Mouse (Mus musculus) CH12.LX (cell line): ENCODE data around the gene 4930469K13Rik. TPM values are rescaled to one million over a fixed set of nuclear protein-coding genes. Genes with fewer than 3 reads are reported as not detected.
A peak's percentile ranks its signal among the peaks of the same experiment; 100 is the strongest.

Source experiments
- DNase-seq: peaks from one replicate; pipeline ENCODE4 v3.0.0-alpha.2; 2013; ENCODE audit errors: extremely low read depth
- H3K27ac ChIP-seq: 2 replicates; pipeline ENCODE4 v1.5.1; 2012; ENCODE audit warnings: low read depth, mild to moderate bottlenecking, control low read depth, moderate library complexity; ENCODE audit not compliant: insufficient read depth
- H3K27me3 ChIP-seq: replicated peaks from 2 replicates; pipeline ENCODE3; 2012; ENCODE audit warnings: inconsistent platforms
- H3K36me3 ChIP-seq, 2 experiments: replicated peaks in 1 of 2; 2 replicates each; pipeline versions ENCODE3 to v1.6.1; 2012; ENCODE audit warnings: inconsistent platforms in 1 of 2, low read length in 1 of 2, mild to moderate bottlenecking in 1 of 2, mixed read lengths in 1 of 2, moderate library complexity in 1 of 2; ENCODE audit not compliant: control insufficient read depth in 1 of 2, insufficient read depth in 1 of 2
- H3K4me1 ChIP-seq, 2 experiments: 2 replicates each; pipeline ENCODE4 v1.6.1; 2012; ENCODE audit warnings: inconsistent platforms in 1 of 2, moderate library complexity in 1 of 2; ENCODE audit not compliant: insufficient read depth in 2 of 2, control insufficient read depth in 1 of 2
- H3K4me2 ChIP-seq: 2 replicates; pipeline ENCODE4 v1.6.1; 2012; ENCODE audit warnings: low read depth, mild to moderate bottlenecking, control low read depth; ENCODE audit not compliant: poor library complexity, insufficient read depth, severe bottlenecking
- H3K4me3 ChIP-seq, 3 experiments: fragments of 150-350 bp in 1 of 3; sonication (generic) in 1 of 3; replicated peaks in 1 of 3; 2 replicates each; pipeline versions ENCODE3 to v1.5.1; 2011 to 2012; ENCODE audit warnings: low read depth in 2 of 3, low read length in 2 of 3, mild to moderate bottlenecking in 2 of 3, moderate library complexity in 2 of 3, control low read depth in 1 of 3, improper control_type of control experiment in 1 of 3, inconsistent platforms in 1 of 3, mixed read lengths in 1 of 3; ENCODE audit not compliant: poor library complexity in 1 of 3
- H3K79me2 ChIP-seq: replicated peaks from 2 replicates; pipeline ENCODE4 v1.6.1; 2012; ENCODE audit warnings: mild to moderate bottlenecking, moderate library complexity; ENCODE audit not compliant: control insufficient read depth, poor library complexity, insufficient read depth, severe bottlenecking; ENCODE audit errors: extremely low read depth
- H3K9ac ChIP-seq: 2 replicates; pipeline ENCODE4 v1.6.1; 2012; ENCODE audit warnings: low read depth, mild to moderate bottlenecking, control low read depth, moderate library complexity; ENCODE audit not compliant: insufficient read depth
- H3K9me3 ChIP-seq: replicated peaks from 2 replicates; pipeline ENCODE3; 2012; ENCODE audit warnings: low read length, inconsistent platforms, mixed read lengths
- CTCF ChIP-seq, 2 experiments: IDR thresholded peaks in 1 of 2; conservative IDR thresholded peaks in 1 of 2; 2 replicates each; pipeline ENCODE4 v1.5.1; 2011 to 2012; ENCODE audit warnings: low read depth in 2 of 2, low read length in 2 of 2, improper control_type of control experiment in 1 of 2, inconsistent platforms in 1 of 2, mild to moderate bottlenecking in 1 of 2, moderate library complexity in 1 of 2
- E2F4 ChIP-seq: IDR thresholded peaks from 2 replicates; pipeline ENCODE4 v1.6.1; 2011; ENCODE audit warnings: low read depth, low read length, improper control_type of control experiment; ENCODE audit not compliant: insufficient replicate concordance
- ELF1 ChIP-seq: IDR thresholded peaks from 2 replicates; pipeline ENCODE4 v1.6.1; 2014; ENCODE audit warnings: low read depth, mild to moderate bottlenecking, inconsistent platforms, low read length, improper control_type of control experiment
- MAZ ChIP-seq: IDR thresholded peaks from 2 replicates; pipeline ENCODE4 v1.6.1; 2012; ENCODE audit warnings: low read depth, mild to moderate bottlenecking, inconsistent platforms, low read length, improper control_type of control experiment, moderate library complexity
- MYC ChIP-seq: IDR thresholded peaks from 2 replicates; pipeline ENCODE4 v1.6.1; 2011; ENCODE audit warnings: low read depth, mild to moderate bottlenecking, improper control_type of control experiment, low read length
- NRF1 ChIP-seq: IDR thresholded peaks from 2 replicates; pipeline ENCODE4 v1.6.1; 2014; ENCODE audit warnings: low read depth, mild to moderate bottlenecking, inconsistent platforms, low read length, improper control_type of control experiment, moderate library complexity
- POLR2A ChIP-seq: IDR thresholded peaks from 2 replicates; pipeline ENCODE4 v1.6.1; 2011; ENCODE audit warnings: low read depth, mild to moderate bottlenecking, improper control_type of control experiment, low read length
- POLR2AphosphoS2 ChIP-seq: IDR thresholded peaks from 2 replicates; pipeline ENCODE4 v1.6.1; 2011; ENCODE audit warnings: low read depth, low read length, improper control_type of control experiment
- RAD21 ChIP-seq: IDR thresholded peaks from 2 replicates; pipeline ENCODE4 v1.6.1; 2011; ENCODE audit warnings: low read depth, mild to moderate bottlenecking, low read length, improper control_type of control experiment, moderate library complexity
- RCOR1 ChIP-seq: conservative IDR thresholded peaks from 2 replicates; pipeline ENCODE4 v1.6.1; 2012; ENCODE audit warnings: low read depth, mild to moderate bottlenecking, inconsistent platforms, low read length, improper control_type of control experiment
- SIN3A ChIP-seq: IDR thresholded peaks from 2 replicates; pipeline ENCODE4 v1.6.1; 2012; ENCODE audit warnings: low read length, improper control_type of control experiment, inconsistent platforms
- USF1 ChIP-seq: IDR thresholded peaks from 2 replicates; pipeline ENCODE4 v1.6.1; 2014; ENCODE audit warnings: low read depth, mild to moderate bottlenecking, inconsistent platforms, low read length, improper control_type of control experiment
- USF2 ChIP-seq: conservative IDR thresholded peaks from 2 replicates; pipeline ENCODE4 v1.6.1; 2011; ENCODE audit warnings: low read depth, low read length, improper control_type of control experiment
- ZKSCAN1 ChIP-seq: IDR thresholded peaks from 2 replicates; pipeline ENCODE4 v1.6.1; 2012; ENCODE audit warnings: low read depth, inconsistent platforms, low read length, improper control_type of control experiment, borderline replicate concordance
- ZMIZ1 ChIP-seq: IDR thresholded peaks from 2 replicates; pipeline ENCODE4 v1.6.1; 2012; ENCODE audit warnings: low read depth, mild to moderate bottlenecking, inconsistent platforms, low read length, improper control_type of control experiment
- dilution Hi-C: fragments of 300-500 bp; cut with MboI; formaldehyde crosslinking; loops from 2 replicates; pipeline ENCODE4 v1.14.3; 2020; ENCODE audit warnings: low sequenced_read_pairs; ENCODE audit not compliant: extremely low pct_unique_long_range_greater_than_20kb, extremely low pct_ligation_motif_present
- in situ Hi-C: fragments of 300-500 bp; cut with MboI; formaldehyde crosslinking; loops from 3 replicates; pipeline ENCODE4 v1.14.3; 2019; ENCODE audit warnings: low sequenced_read_pairs, low pct_ligation_motif_present, low pct_unique_long_range_greater_than_20kb, mixed read lengths
- polyA plus RNA-seq: library from polyadenylated mRNA; unstranded; fragments of >175 nt; gene quantifications from 2 replicates; pipeline ENCODE4 v1.2.1, GENCODE M21; 2012; ENCODE audit warnings: low read depth; ENCODE audit not compliant: insufficient read length
- total RNA-seq, 2 experiments: library from RNA; depleted of rRNA; stranded (reverse); fragments of 300-350 nt in 1 of 2; fragments of >200 nt in 1 of 2; gene quantifications; 2 replicates each; pipeline ENCODE4 v1.2.3; 2012 to 2014

4930469K13Rik gene
- total and polyA plus RNA-seq, 3 experiments: not detected

GRCm38 (mm10) chr11:33943565-33943964 is 154.8 kb downstream of the 4930469K13Rik start:
- TF ChIP-seq ZMIZ1: no peak
- no peak for TF ChIP-seq MYC
- no peak for TF ChIP-seq RCOR1
- no peak for TF ChIP-seq ZKSCAN1
- TF ChIP-seq USF2: no peak
- no peak for TF ChIP-seq USF1
- TF ChIP-seq SIN3A: no peak
- in situ Hi-C loops: no loop called here

GRCm38 (mm10) chr11:33939456-33940113 is 158.8 kb downstream of the 4930469K13Rik start:
- H3K27me3 ChIP-seq: no peaks in the 10 kb centered on the region
- dilution Hi-C loops (no loop called here), in situ Hi-C loops (no loop called here)
- H3K27ac ChIP-seq: no peak overlapping the region
- H3K9ac ChIP-seq: no peak overlapping the region
- peaks cover 3 to 9% of the 10 kb centered on the region in 2 experiments; a peak in 2 of 4 replicates for H3K4me1 ChIP-seq
- no peak for DNase-seq
- no peaks in the 10 kb centered on the region for H3K79me2 ChIP-seq
- no peaks in the 10 kb centered on the region for H3K9me3 ChIP-seq
- H3K4me2 ChIP-seq: no peak overlapping the region
- H3K36me3 ChIP-seq: no peaks in the 10 kb centered on the region
- H3K4me3 ChIP-seq: no peak overlapping the region
- TF ChIP-seq POLR2AphosphoS2 (no peak), RAD21 (peak; percentile 13), CTCF (conservative IDR thresholded peaks at IDR 0.05 in 1 of 2, IDR thresholded peaks at IDR 0.05 in 1 of 2; ENCODE audit: low read depth in 2 of 2, low read length in 2 of 2) (peak in 1 of 2 experiments; percentile 33; a peak in 2 of 4 replicates), NRF1 (no peak)
- TF ChIP-seq, all 38 proteins: peak for 2

More at GRCm38 (mm10) chr11:33943565-33943964, 154.8 kb downstream of the 4930469K13Rik start:
- no peak for DNase-seq
- no peaks in the 10 kb centered on the region for H3K79me2 ChIP-seq
- no peaks in the 10 kb centered on the region for H3K9me3 ChIP-seq
- H3K4me2 ChIP-seq: no peak overlapping the region
- H3K4me3 ChIP-seq: no peak overlapping the region
- dilution Hi-C loops: no loop called here
- no peaks in the 10 kb centered on the region for H3K27me3 ChIP-seq
- no peak overlapping the region for H3K9ac ChIP-seq
- peaks cover 4 to 9% of the 10 kb centered on the region in 2 experiments; a peak in 2 of 4 replicates for H3K4me1 ChIP-seq
- H3K27ac ChIP-seq: no peak overlapping the region
- no peaks in the 10 kb centered on the region for H3K36me3 ChIP-seq

DNA sequence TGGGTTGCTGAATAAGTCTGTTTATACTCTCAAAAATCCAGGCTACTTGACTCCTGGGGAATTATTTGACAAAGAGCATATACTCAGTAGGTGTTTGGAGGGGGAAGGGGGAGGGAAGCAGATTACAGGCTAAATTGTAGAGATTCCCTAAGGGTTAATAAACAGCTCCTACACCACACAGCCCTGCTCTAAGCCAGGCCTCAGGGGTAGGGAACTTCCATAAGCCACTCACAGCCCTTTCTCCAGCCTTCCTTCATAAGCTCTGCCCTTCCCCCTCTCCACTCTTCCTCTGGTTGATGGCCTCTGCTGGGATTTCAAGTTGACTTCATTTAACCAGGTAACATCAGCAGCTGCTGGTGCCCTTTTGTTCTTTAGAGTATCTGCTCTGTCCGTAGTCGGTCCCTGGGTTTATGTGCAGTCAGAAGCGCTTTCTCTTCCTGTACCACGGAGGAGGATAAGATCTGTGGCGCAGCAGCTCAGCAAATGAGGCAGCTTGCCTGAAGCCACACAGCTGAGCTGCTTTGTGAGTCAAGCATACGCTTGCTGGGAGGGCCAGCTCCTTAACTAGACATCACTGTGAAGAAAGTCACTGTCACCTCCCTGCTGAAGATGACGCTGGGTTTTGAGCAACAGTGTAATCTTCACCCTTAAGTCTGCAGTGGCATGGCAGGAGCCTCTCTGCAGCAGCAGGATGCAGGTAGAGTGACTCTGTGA is 159.6 kb downstream of the 4930469K13Rik start:
- no peak overlapping the region for H3K4me2 ChIP-seq
- TF ChIP-seq POLR2A (no peak), E2F4 (no peak), MAZ (no peak), ELF1 (no peak)
- TF ChIP-seq, all 38 proteins: peak for 0
- Histone ChIP-seq H3K36me3 (no peaks in the 10 kb centered on the region), H3K79me2 (no peaks in the 10 kb centered on the region), H3K4me3 (no peak overlapping the region), H3K27me3 (no peaks in the 10 kb centered on the region), H3K9me3 (no peaks in the 10 kb centered on the region), H3K9ac (no peak overlapping the region), H3K27ac (no peak overlapping the region), H3K4me1 (peaks cover 4 to 6% of the 10 kb centered on the region in 2 experiments; a peak in 3 of 4 replicates)
- DNase-seq: no peak
- in situ Hi-C loops (no loop called here), dilution Hi-C loops (no loop called here)
